Mouse (Mus musculus) liver, embryonic 16.5 days (tissue): Measurements from ENCODE around the gene Thra. TPM values are rescaled to one million over a fixed set of nuclear protein-coding genes. Genes with fewer than 3 reads are reported as not detected.

Experiments
- ATAC-seq: fragments of 200-750 bp; cut with Nextera tagmentation; 2 replicates; pipeline ENCODE4 v1.8.0; 2017; ENCODE audit warnings: low read depth, mild to moderate bottlenecking, moderate number of reproducible peaks, moderate library complexity
- H3K27ac ChIP-seq: fragments of 300-500 bp; sonication (generic); 2 replicates; pipeline ENCODE4 v1.5.1; 2014; ENCODE audit warnings: mild to moderate bottlenecking, low read length
- H3K27me3 ChIP-seq: fragments of 300-500 bp; sonication (generic); 2 replicates; pipeline ENCODE4 v1.6.1; 2014; ENCODE audit warnings: low read depth, low read length, mixed read lengths; ENCODE audit not compliant: control insufficient read depth, insufficient read depth
- H3K36me3 ChIP-seq: fragments of 300-500 bp; sonication (generic); 2 replicates; pipeline ENCODE4 v1.6.1; 2014; ENCODE audit warnings: mild to moderate bottlenecking; ENCODE audit not compliant: control insufficient read depth, insufficient read depth
- H3K4me1 ChIP-seq: fragments of 300-500 bp; sonication (generic); 2 replicates; pipeline ENCODE4 v1.6.1; 2014; ENCODE audit warnings: low read depth, low read length, mixed read lengths; ENCODE audit not compliant: control insufficient read depth
- H3K4me2 ChIP-seq: fragments of 300-500 bp; sonication (generic); 2 replicates; pipeline ENCODE4 v1.6.1; 2014; ENCODE audit warnings: low read depth, low read length, mixed read lengths
- H3K4me3 ChIP-seq: fragments of 300-500 bp; sonication (generic); 2 replicates; pipeline ENCODE4 v1.5.1; 2014; ENCODE audit warnings: low read depth, mild to moderate bottlenecking, low read length
- H3K9ac ChIP-seq: fragments of 300-500 bp; sonication (generic); 2 replicates; pipeline ENCODE4 v1.6.1; 2014; ENCODE audit warnings: low read depth, low read length
- H3K9me3 ChIP-seq: fragments of 300-500 bp; sonication (generic); replicated peaks from 2 replicates; pipeline ENCODE4 v1.6.1; 2016; ENCODE audit warnings: low read length; ENCODE audit not compliant: control insufficient read depth
- WGBS: fragments of 180-500 bp; shearing (Covaris S2); extraction: QIAGEN DNeasy Blood & Tissue Kit; methylation state at CpG from one replicate; pipeline ENCODE4 v1.1.7; 2014; ENCODE audit not compliant: insufficient replicate concordance; 5-methylcytosine and 5-hydroxymethylcytosine counted together
- polyA plus RNA-seq: library from polyadenylated mRNA; unstranded; fragments of >200 nt; fragmentation: Nextera tagmentation; extraction: Ambion mirVana; gene quantifications from 2 replicates; pipeline ENCODE4 v1.2.1, GENCODE M21; 2015

Thra gene
- polyA plus RNA-seq, 1 experiment from 2014 or later: 7.7 TPM

DNA sequence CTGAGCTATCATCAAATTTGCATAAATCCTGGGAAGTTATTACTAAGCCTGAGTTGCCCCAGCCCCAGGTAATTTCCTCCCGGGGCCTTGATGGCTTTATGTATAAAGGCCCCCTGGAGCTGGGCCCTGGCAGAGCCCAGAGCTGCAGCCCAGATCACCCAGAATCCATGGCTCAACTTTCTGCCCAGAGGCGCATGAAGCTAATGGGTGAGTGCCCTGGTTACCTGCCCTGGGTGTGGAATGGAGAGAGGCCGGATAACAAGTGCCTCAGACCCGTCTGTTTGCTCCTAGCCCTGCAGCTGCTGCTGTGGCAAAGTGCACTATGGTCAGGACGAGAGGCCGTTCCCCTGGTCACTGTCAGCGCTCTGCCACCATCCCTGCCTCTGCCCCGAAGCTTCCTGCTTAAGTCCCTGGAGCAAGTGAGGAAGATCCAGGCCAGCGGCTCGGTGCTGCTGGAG is 39.2 kb upstream of the Thra start, which contains the start of gene Csf3:
Gene Csf3, plus strand, starts transcription at position 51 of the 458 bp plus-strand sequence.
- no peak within 1 kb of the TSS for H3K9ac ChIP-seq
- peaks cover 8% of the 10 kb centered on the region for H3K36me3 ChIP-seq
- ATAC-seq: 0 out of 2 replicates have a peak, but pooled peaks have one; percentile 17
- H3K4me3 ChIP-seq: no peak within 1 kb of the TSS
- H3K4me2 ChIP-seq: no peak within 1 kb of the TSS
- H3K27me3 ChIP-seq: no peaks in the 10 kb centered on the region
- no peak within 1 kb of the TSS for H3K27ac ChIP-seq
- no peaks in the 10 kb centered on the region for H3K9me3 ChIP-seq
- WGBS: 63% methylated on average over 10 of the region's 10 CpGs
- no peaks in the 10 kb centered on the region for H3K4me1 ChIP-seq

DNA sequence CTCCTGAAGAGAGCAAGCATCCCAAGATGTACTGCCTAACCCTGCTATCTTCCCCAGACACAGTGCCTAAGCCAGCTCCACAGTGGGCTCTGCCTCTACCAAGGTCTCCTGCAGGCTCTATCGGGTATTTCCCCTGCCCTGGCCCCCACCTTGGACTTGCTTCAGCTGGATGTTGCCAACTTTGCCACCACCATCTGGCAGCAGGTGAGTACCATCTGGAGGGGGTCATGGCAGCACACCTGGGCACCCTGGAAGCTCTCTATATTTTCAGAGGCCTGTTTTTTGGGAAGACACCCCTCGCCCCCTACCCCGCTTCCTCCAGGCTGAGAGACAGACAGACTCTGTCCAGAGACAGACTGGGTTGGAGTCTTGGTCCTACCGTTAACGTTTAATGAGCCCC is 38.1 kb upstream of the Thra start:
- Histone ChIP-seq H3K4me3 (no peak overlapping the region), H3K36me3 (peaks cover 9% of the 10 kb centered on the region), H3K27me3 (no peaks in the 10 kb centered on the region), H3K4me1 (no peaks in the 10 kb centered on the region), H3K27ac (no peak overlapping the region), H3K4me2 (no peak overlapping the region), H3K9me3 (no peaks in the 10 kb centered on the region), H3K9ac (no peak overlapping the region)
- WGBS: 53% methylated on average over 5 of the region's 5 CpGs
- no peak for ATAC-seq

DNA sequence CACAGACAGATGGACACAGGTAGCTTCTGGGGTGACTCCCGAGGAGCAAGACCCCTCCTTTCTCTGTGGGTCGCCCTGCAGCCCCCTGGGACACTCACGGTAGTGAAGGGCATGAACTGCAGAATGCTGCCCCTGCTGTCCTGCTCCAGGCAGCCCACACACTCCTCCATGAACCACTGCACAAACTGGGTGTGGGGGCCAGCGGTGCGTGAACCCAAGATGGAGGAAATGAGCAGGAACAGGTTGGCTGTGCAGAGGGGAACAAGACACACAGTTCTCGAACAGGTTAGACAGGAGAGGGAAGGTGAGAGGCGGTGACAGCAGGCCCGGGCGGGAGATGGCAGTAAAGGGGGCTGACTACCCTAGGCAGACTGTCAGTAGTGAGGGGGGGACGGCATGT is 35.4 kb upstream of the Thra start:
- no peak overlapping the region for H3K4me2 ChIP-seq
- H3K27ac ChIP-seq: no peak overlapping the region
- H3K9me3 ChIP-seq: no peaks in the 10 kb centered on the region
- peaks cover 10% of the 10 kb centered on the region for H3K4me1 ChIP-seq
- WGBS: 78% methylated on average over 10 of the region's 10 CpGs
- H3K27me3 ChIP-seq: no peaks in the 10 kb centered on the region
- peaks cover 9% of the 10 kb centered on the region for H3K36me3 ChIP-seq
- H3K9ac ChIP-seq: no peak overlapping the region
- no peak overlapping the region for H3K4me3 ChIP-seq
- no peak for ATAC-seq

DNA sequence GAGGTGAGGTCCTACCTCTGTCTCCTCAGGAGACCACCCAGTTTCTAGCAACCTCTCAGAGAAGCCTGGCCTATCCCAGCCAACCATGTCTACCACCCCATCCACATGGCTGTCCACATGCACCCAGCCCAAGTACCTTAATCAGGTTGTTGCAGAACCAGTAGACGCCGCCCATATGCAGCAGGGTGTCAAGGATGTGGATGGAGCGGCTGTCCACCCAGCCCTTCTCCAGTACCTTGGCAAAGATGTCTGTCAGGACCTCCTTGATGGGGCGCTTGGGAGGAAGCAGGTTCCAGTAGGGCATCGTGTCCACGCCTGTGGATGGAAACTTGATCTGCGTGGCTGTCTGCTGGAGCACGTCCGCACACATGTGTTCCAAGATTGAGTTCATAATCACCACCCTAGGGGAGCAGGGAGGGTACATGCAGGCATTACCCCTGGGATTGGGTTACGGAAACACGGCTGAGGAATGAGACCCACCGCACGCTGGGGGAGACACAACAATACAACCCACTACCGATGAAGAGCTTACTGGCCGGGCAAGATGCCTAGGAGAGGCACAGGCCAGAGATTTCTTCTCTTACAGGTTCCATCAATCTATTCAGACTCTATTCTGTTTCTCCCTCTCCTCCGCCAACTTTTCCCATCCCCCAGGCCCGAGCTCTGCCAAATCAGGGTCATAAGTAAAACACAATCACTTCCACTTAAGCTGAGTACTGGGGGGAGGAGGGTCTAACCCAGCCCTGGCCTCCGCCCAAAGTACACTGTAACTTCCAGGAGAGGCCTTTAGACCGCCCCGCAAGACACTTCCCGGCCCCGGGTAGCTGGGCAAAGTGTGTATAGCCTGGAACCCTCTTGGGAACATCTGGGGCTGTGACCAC is 32.8 kb upstream of the Thra start:
- no peak for ATAC-seq
- WGBS: 82% methylated on average over 22 of the region's 22 CpGs

DNA sequence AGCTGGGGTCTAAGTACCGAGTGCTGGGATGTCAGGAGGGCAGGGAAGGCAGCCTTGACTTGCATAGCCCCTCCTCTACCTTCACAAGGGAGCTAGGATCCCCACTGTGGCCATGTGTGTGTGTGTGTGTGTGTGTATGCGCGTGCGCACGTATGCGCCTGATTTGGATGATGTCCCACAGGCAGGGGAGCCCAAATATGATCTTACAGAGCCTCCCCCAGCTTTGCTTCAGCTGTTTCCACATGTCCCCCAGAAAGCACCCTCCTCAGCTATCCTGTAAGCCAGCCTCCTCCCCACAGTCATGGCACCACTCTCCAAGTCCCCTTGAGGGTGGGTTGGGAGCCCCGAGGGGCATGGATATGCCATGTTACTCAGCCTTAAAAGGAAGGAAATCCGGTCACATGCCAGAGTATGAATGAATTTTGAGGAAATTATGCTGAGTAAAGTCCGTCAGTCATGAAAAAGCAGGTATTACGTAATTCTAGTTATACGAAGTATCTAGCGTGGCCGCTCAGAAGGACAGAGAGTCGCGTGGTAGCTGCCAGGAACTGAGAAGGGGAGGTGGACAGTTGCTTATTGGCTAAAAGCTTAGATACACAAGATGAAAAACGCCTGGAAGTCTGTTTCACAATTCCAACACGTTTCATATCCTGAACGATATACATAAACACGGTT is 32.0 kb upstream of the Thra start:
- Histone ChIP-seq H3K27me3 (no peaks in the 10 kb centered on the region), H3K4me1 (peaks cover 20% of the 10 kb centered on the region), H3K27ac (0 out of 2 replicates have a peak overlapping the region, but pooled peaks have one; percentile 0), H3K36me3 (peaks cover 9% of the 10 kb centered on the region), H3K9me3 (no peaks in the 10 kb centered on the region), H3K4me3 (no peak overlapping the region), H3K4me2 (no peak overlapping the region), H3K9ac (no peak overlapping the region)
- 65% methylated on average over 19 of the region's 19 CpGs for WGBS
- ATAC-seq: no peak

More for the DNA sequence above, 32.8 kb upstream of the Thra start:
- Histone ChIP-seq H3K4me2 (no peak overlapping the region), H3K4me3 (no peak overlapping the region), H3K27me3 (no peaks in the 10 kb centered on the region), H3K9ac (no peak overlapping the region), H3K4me1 (peaks cover 20% of the 10 kb centered on the region), H3K9me3 (no peaks in the 10 kb centered on the region), H3K27ac (0 out of 2 replicates have a peak overlapping the region, but pooled peaks have one; percentile 0), H3K36me3 (peaks cover 9% of the 10 kb centered on the region)

DNA sequence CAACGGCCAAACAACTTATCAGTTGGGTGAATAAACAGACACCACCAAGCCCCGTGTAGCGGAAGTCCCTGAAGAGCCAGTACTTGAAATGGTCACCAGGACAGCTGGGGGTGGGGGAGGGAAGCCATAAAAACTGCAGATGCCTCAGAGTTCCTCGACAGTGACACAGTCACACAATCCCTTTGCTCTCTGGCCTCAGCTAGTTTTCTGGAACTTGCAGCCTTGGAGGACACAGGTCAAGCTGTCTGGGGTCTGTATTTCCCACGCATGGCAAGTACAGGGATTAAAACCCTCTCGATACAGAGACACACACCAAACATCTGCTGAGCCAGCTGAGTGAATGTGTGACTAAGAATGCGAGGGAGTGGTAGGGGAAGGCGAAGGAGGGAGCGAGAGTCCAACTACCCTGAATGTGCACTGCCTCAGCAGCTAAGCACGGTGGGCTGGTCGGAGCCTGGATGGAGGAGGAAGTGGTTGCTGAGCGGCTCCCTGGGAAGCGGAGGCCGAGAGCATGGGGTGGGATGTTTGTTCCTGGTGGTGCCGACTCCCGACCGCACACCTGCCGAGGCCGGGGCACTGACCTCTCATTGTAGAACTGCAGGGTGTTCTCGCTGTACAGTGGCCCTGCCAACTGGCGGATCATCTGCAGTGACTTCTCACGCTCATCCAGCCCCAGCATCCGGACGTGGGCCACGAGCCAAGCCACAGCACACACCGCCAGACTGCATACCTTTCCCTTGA is 31.3 kb upstream of the Thra start:
- Histone ChIP-seq H3K4me1 (peaks cover 20% of the 10 kb centered on the region), H3K27me3 (no peaks in the 10 kb centered on the region), H3K9ac (no peak overlapping the region), H3K4me2 (no peak overlapping the region), H3K36me3 (peaks cover 9% of the 10 kb centered on the region), H3K4me3 (no peak overlapping the region), H3K27ac (peak overlapping the region; percentile 46), H3K9me3 (no peaks in the 10 kb centered on the region)
- no peak for ATAC-seq
- 47% methylated on average over 26 of the region's 26 CpGs for WGBS

DNA sequence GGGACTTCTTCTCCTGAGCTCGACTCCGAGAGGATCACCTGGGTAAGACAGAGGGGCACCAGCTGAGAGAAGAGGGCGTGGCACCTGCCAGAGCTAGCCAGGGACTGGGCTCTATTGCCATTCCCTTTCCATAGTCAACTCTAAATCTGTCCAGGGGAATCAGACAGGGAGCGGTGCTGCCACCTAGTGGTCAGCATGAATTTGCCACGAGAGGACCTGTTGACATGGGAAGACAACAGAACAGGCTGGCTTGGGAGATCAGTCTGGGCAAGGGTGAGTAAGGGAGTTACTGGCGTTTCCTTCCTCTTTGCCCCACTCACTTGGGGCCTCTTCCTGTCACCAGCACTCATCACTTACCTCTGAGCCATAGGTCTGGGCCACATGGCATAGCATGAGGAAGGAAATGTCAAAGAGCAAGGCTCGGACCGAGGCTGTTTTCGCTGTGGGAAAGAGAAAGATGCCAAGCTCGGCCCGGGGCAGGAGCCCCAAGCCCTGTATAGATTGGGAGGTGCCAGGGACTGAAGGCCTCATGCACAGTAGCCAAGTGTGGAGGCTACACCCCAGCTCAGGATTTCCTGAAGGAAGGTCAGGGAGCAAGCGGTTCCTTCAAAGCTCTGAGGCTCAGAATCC is 29.9 kb upstream of the Thra start:
- peak; percentile 54 for ATAC-seq
- Histone ChIP-seq H3K27me3 (no peaks in the 10 kb centered on the region), H3K4me2 (no peak overlapping the region), H3K4me1 (peaks cover 20% of the 10 kb centered on the region), H3K9me3 (no peaks in the 10 kb centered on the region), H3K9ac (no peak overlapping the region), H3K36me3 (peaks cover 4% of the 10 kb centered on the region), H3K4me3 (no peak overlapping the region), H3K27ac (peak overlapping the region; percentile 68; the same call in 1 of the 2 replicates)
- WGBS: 22% methylated on average over 12 of the region's 12 CpGs

DNA sequence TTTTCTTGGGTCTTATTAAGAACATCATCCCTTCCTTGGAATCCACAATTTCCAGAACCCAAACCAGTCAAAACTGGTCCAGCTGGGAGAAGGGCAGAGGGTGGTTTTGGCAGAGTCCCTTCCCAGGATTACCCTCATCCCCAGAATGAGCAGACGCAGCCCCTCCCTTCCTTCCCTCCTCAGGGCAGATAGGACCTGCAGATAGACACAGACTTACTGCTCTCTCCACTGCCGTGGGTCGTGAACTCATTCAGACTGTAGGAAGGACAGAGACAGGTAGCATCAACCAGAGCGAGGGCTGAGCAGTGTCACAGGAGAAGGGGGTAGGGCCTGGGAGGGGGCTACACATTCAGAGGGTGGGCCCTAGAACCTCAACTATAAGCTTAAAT is 29.4 kb upstream of the Thra start:
- no peak overlapping the region for H3K4me2 ChIP-seq
- no peaks in the 10 kb centered on the region for H3K27me3 ChIP-seq
- no peak for ATAC-seq
- H3K9ac ChIP-seq: no peak overlapping the region
- 32% methylated on average over 4 of the region's 4 CpGs for WGBS
- peaks cover 20% of the 10 kb centered on the region for H3K4me1 ChIP-seq
- H3K36me3 ChIP-seq: peaks cover 3% of the 10 kb centered on the region
- no peak overlapping the region for H3K27ac ChIP-seq
- no peak overlapping the region for H3K4me3 ChIP-seq
- no peaks in the 10 kb centered on the region for H3K9me3 ChIP-seq
